Mouse (Mus musculus): ENCODE results near the gene Slc25a54.

DNA sequence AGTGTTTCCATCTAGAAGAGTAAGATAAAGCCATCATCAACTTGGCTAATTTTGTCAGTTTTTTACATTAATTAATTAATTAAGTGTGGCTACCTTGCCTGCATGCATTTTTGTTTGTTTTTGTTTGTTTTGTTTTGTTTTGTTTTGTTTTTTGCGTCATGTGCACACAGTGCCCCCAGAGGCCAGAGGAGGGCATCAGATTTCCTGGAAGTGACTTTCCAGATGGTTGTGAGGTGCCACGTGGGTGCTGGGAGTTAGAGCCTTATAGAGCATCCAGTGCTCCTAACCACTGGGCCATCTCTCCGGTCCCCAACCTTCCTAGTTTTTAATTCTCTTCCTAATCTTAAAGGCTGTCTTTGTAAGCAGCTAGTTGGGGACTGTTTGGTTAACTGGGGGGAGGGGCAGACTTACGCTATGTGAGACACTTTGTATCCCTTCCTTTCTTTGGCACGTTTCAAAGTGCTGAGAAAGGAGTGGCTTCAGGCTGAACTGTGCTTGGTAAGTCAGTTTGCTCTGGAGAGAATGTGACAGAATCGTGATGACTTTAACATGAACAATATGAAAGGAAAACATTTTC is 32.5 kb upstream of the Slc25a54 start:
- TF ChIP-seq CTCF (conservative IDR thresholded peaks at IDR 0.05; ENCODE audit: insufficient read depth, insufficient read length, low read depth, low read length) (peak; percentile 31; the same call in 1 of the 2 replicates), POLR2A (IDR thresholded peaks at IDR 0.05; ENCODE audit: low read depth, low read length) (no peak)

Data from kidney, adult 2 months (tissue).